Mouse (Mus musculus) liver, embryonic 14.5 days (tissue): ENCODE data around the gene Rbfox1. TPM values are rescaled to one million over a fixed set of nuclear protein-coding genes. Genes with fewer than 3 reads are reported as not detected.
A peak's percentile ranks its signal among the peaks of the same experiment; 100 is the strongest.

Experiments used
- ATAC-seq: fragments of 200-750 bp; cut with Nextera tagmentation; 2 replicates; pipeline ENCODE4 v1.8.0; 2017; ENCODE audit warnings: moderate number of reproducible peaks, mild to moderate bottlenecking, moderate library complexity; ENCODE audit not compliant: insufficient read depth
- DNase-seq, 3 experiments: peaks; one replicate each; pipeline ENCODE4 v3.0.0-alpha.2; 2012 to 2013; ENCODE audit warnings: low read depth in 3 of 3, low spot score in 3 of 3
- H3K27ac ChIP-seq: fragments of 300-500 bp; sonication (generic); 2 replicates; pipeline ENCODE4 v1.5.1; 2014; ENCODE audit warnings: moderate library complexity, mild to moderate bottlenecking, control low read depth, inconsistent platforms
- H3K27me3 ChIP-seq: fragments of 300-500 bp; sonication (generic); 2 replicates; pipeline ENCODE4 v1.6.1; 2014; ENCODE audit warnings: mild to moderate bottlenecking, low read length, moderate library complexity; ENCODE audit not compliant: control insufficient read depth, insufficient read depth
- H3K36me3 ChIP-seq: fragments of 300-500 bp; sonication (generic); replicated peaks from 2 replicates; pipeline ENCODE4 v1.6.1; 2014; ENCODE audit warnings: low read depth; ENCODE audit not compliant: control insufficient read depth, insufficient read depth
- H3K4me1 ChIP-seq, 2 experiments: fragments of 200-500 bp in 1 of 2; fragments of 300-500 bp in 1 of 2; sonication (generic) in 1 of 2; replicated peaks; 2 replicates each; pipeline ENCODE4 v1.6.1; 2012 to 2014; ENCODE audit warnings: antibody characterized with exemption in 1 of 2, inconsistent platforms in 1 of 2, low read length in 1 of 2; ENCODE audit not compliant: control insufficient read depth in 2 of 2, insufficient read depth in 2 of 2
- H3K4me2 ChIP-seq: fragments of 300-500 bp; sonication (generic); 2 replicates; pipeline ENCODE4 v1.6.1; 2014; ENCODE audit warnings: low read depth, mild to moderate bottlenecking, control low read depth, moderate library complexity
- H3K4me3 ChIP-seq, 2 experiments: fragments of 200-500 bp in 1 of 2; fragments of 300-500 bp in 1 of 2; sonication (generic) in 1 of 2; 2 replicates each; pipeline ENCODE4 v1.5.1; 2012 to 2014; ENCODE audit warnings: low read depth in 2 of 2, low read length in 2 of 2, mild to moderate bottlenecking in 2 of 2, control low read depth in 1 of 2, inconsistent platforms in 1 of 2, moderate library complexity in 1 of 2; ENCODE audit not compliant: insufficient read depth in 1 of 2
- H3K9ac ChIP-seq: fragments of 300-500 bp; sonication (generic); replicated peaks from 2 replicates; pipeline ENCODE4 v1.6.1; 2014; ENCODE audit warnings: mild to moderate bottlenecking, control low read depth, moderate library complexity
- H3K9me3 ChIP-seq: fragments of 300-500 bp; sonication (generic); 2 replicates; pipeline ENCODE4 v1.6.1; 2016; ENCODE audit warnings: low read length, mixed read lengths; ENCODE audit not compliant: control insufficient read depth
- CTCF ChIP-seq: IDR thresholded peaks from 2 replicates; pipeline ENCODE4 v1.5.1; 2016; ENCODE audit warnings: antibody characterized with exemption, low read depth, control low read depth
- EP300 ChIP-seq: IDR thresholded peaks from 2 replicates; pipeline ENCODE4 v1.6.1; 2016; ENCODE audit warnings: antibody characterized with exemption, low read depth
- WGBS: fragments of 180-500 bp; shearing (Covaris S2); extraction: QIAGEN DNeasy Blood & Tissue Kit; methylation state at CpG from one replicate; pipeline ENCODE4 v1.1.7; 2014; ENCODE audit not compliant: insufficient replicate concordance; 5-methylcytosine and 5-hydroxymethylcytosine counted together
- polyA plus RNA-seq, 2 experiments: library from polyadenylated mRNA; depleted of rRNA in 1 of 2; stranded (reverse) in 1 of 2; unstranded in 1 of 2; fragments of >200 nt; fragmentation: Nextera tagmentation in 1 of 2; extraction: Ambion mirVana in 1 of 2; gene quantifications; 2 replicates each; pipeline versions ENCODE4 v1.2.1 to v1.2.3; 2012 to 2014

Gene Rbfox1
- polyA plus RNA-seq, 2 experiments, result 0.02 TPM; not detected in 1

- no peak overlapping the region for H3K9ac ChIP-seq
- 64% methylated on average over 4 of the region's 4 CpGs for WGBS
- ATAC-seq, result no peak
- no peaks in the 10 kb centered on the region for H3K4me1 ChIP-seq
- no peak overlapping the region for H3K4me3 ChIP-seq
- H3K9me3 ChIP-seq, result no peaks in the 10 kb centered on the region
- no peaks in the 10 kb centered on the region for H3K27me3 ChIP-seq
- TF ChIP-seq CTCF (no peak), EP300 (no peak)
- no peaks in the 10 kb centered on the region for H3K36me3 ChIP-seq
- DNase-seq, result no peak
- no peak overlapping the region for H3K4me2 ChIP-seq
- H3K27ac ChIP-seq, result no peak overlapping the region
Measured at GRCm38 (mm10) chr16:6785026-6785425, 899.9 kb downstream of the Rbfox1 start.

- TF ChIP-seq CTCF (no peak), EP300 (no peak)
- Histone ChIP-seq H3K9me3 (no peaks in the 10 kb centered on the region), H3K27ac (no peak overlapping the region), H3K9ac (no peak overlapping the region), H3K36me3 (no peaks in the 10 kb centered on the region), H3K4me2 (no peak overlapping the region), H3K4me3 (no peak overlapping the region), H3K27me3 (no peaks in the 10 kb centered on the region), H3K4me1 (no peaks in the 10 kb centered on the region)
- 47% methylated on average over 3 of the region's 3 CpGs for WGBS
- no peak for ATAC-seq
- DNase-seq, result no peak
Measured at GRCm38 (mm10) chr16:6791218-6791617, 906.1 kb downstream of the Rbfox1 start.

- Histone ChIP-seq H3K36me3 (no peaks in the 10 kb centered on the region), H3K27ac (no peak overlapping the region), H3K9ac (no peak overlapping the region), H3K4me3 (no peak overlapping the region), H3K4me2 (no peak overlapping the region), H3K9me3 (no peaks in the 10 kb centered on the region), H3K27me3 (no peaks in the 10 kb centered on the region), H3K4me1 (no peaks in the 10 kb centered on the region)
- TF ChIP-seq EP300 (no peak), CTCF (peak; percentile 43; the same call in 1 of the 2 replicates)
- DNase-seq, result no peak
- 9% methylated on average over 9 of the region's 9 CpGs for WGBS
- ATAC-seq, result no peak
Measured at GRCm38 (mm10) chr16:6791655-6792054, 906.5 kb downstream of the Rbfox1 start.

GRCm38 (mm10) chr16:6806246-6806645, 921.1 kb downstream of the Rbfox1 start:
- H3K4me2 ChIP-seq, result no peak overlapping the region
- H3K4me1 ChIP-seq, result no peaks in the 10 kb centered on the region
- no peak overlapping the region for H3K4me3 ChIP-seq
- H3K36me3 ChIP-seq, result no peaks in the 10 kb centered on the region
- H3K27ac ChIP-seq, result no peak overlapping the region
- no peak overlapping the region for H3K9ac ChIP-seq
- no peak for ATAC-seq
- no peaks in the 10 kb centered on the region for H3K27me3 ChIP-seq
- H3K9me3 ChIP-seq, result no peaks in the 10 kb centered on the region
- TF ChIP-seq CTCF (no peak), EP300 (no peak)
- 55% methylated on average over 2 of the region's 2 CpGs for WGBS
- no peak for DNase-seq

- no peak overlapping the region for H3K27ac ChIP-seq
- DNase-seq (no peak), ATAC-seq (no peak)
- H3K4me3 ChIP-seq, result no peak overlapping the region
- H3K9me3 ChIP-seq, result no peaks in the 10 kb centered on the region
- 44% methylated on average over 2 of the region's 2 CpGs for whole genome bisulfite sequencing
- H3K4me1 ChIP-seq, result no peaks in the 10 kb centered on the region
- TF ChIP-seq CTCF (no peak), EP300 (no peak)
- H3K4me2 ChIP-seq, result no peak overlapping the region
- H3K9ac ChIP-seq, result no peak overlapping the region
- no peaks in the 10 kb centered on the region for H3K27me3 ChIP-seq
- H3K36me3 ChIP-seq, result no peaks in the 10 kb centered on the region
Measured at GRCm38 (mm10) chr16:6807835-6808234, 922.7 kb downstream of the Rbfox1 start.
